Mouse (Mus musculus): ENCODE data around the gene Foxj2. TPM values are rescaled to one million over a fixed set of nuclear protein-coding genes. Genes with fewer than 3 reads are reported as not detected.
A peak's percentile ranks its signal among the peaks of the same experiment; 100 is the strongest.

Foxj2 gene
- polyA plus RNA-seq, 1 experiment from 2014 or later = 5.5 TPM

DNA sequence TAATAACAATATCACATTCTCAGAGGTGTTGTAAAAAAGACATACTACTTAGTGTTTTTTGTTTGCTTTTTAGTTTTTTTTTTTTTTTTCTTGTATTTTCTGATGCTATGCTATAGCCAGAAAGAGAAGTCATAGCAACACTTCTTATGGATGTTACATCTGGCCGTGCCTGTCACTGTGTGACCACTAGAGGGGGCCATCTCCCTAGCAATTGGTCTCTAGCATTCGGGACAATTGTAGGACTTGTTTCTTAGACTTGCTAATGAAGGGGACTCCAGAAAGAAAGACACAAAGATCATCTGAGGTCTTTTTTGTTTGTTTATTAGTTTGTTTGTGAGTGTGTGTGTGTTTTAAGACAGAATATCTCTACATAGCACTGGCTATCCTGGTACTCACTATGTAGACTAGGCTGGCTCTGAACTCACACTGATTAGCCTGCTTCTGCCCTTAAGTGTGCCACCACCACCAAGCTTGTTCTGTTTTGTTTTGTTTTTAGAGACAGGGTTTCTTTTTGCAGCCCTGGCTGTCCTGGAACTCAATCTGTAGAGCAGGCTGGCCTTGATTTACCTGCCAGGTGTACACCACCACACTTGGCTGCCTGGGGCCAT is 72.8 kb downstream of the Foxj2 start:
- 12% methylated on average over 2 of the region's 2 CpGs for WGBS
- H3K36me3 ChIP-seq (ENCODE audit: insufficient read depth, low read length) = peaks cover 19% of the 10 kb centered on the region
- DNase-seq (ENCODE audit: low spot score) = peak; percentile 84
- ATAC-seq (replicated peaks; ENCODE audit: low FRiP score, low read depth) = 0 out of 2 replicates have a peak, but pooled peaks have one; percentile 57
- H3K27me3 ChIP-seq (ENCODE audit: insufficient read depth, low read length) = no peaks in the 10 kb centered on the region
- H3K4me1 ChIP-seq (replicated peaks; ENCODE audit: insufficient read depth, low read length) = no peaks in the 10 kb centered on the region
- TF ChIP-seq CTCF (IDR thresholded peaks at IDR 0.05; ENCODE audit: low read depth) = peak; percentile 85
- no peak overlapping the region for H3K27ac ChIP-seq
- H3K9me3 ChIP-seq (replicated peaks; ENCODE audit: low read length) = no peaks in the 10 kb centered on the region
- no peak overlapping the region for H3K4me3 ChIP-seq (replicated peaks; ENCODE audit: low read depth, low read length)
- H3K9ac ChIP-seq (ENCODE audit: low read depth, low read length) = no peak overlapping the region
- H3K4me2 ChIP-seq (ENCODE audit: low read length) = no peak overlapping the region

Small RNAs within 50 kb of the gene (microRNA-seq; reads per million reads assigned to microRNA genes)
- gene Mir7231 = not detected

Other genes with a start within 250 kb of the Foxj2 start
- 3.6 TPM in 2 replicates for gene Apobec1, start 217.5 kb upstream of the Foxj2 start, polyA plus RNA-seq (2015; fragmentation: Nextera tagmentation; extraction: Ambion mirVana)
- not detected in 2 replicates for gene Gdf3, start 209.8 kb upstream of the Foxj2 start, polyA plus RNA-seq (2015; fragmentation: Nextera tagmentation; extraction: Ambion mirVana)
- gene Dppa3, start 193.5 kb upstream of the Foxj2 start, polyA plus RNA-seq (2015; fragmentation: Nextera tagmentation; extraction: Ambion mirVana) = not detected in 2 replicates
- not detected in 2 replicates for gene Nanog, start 112.4 kb upstream of the Foxj2 start, polyA plus RNA-seq (2015; fragmentation: Nextera tagmentation; extraction: Ambion mirVana)
- gene Slc2a3, start 18.3 kb upstream of the Foxj2 start, polyA plus RNA-seq (2015; fragmentation: Nextera tagmentation; extraction: Ambion mirVana) = 4.1 and 4.4 TPM in 2 replicates
- gene C3ar1, start 36.2 kb downstream of the Foxj2 start, polyA plus RNA-seq (2015; fragmentation: Nextera tagmentation; extraction: Ambion mirVana) = 2.1 and 2.3 TPM in 2 replicates
- 37.6 and 39.8 TPM in 2 replicates for gene Necap1, start 54.6 kb downstream of the Foxj2 start, polyA plus RNA-seq (2015; fragmentation: Nextera tagmentation; extraction: Ambion mirVana)
- gene Clec4a1, start 101.9 kb downstream of the Foxj2 start, polyA plus RNA-seq (2015; fragmentation: Nextera tagmentation; extraction: Ambion mirVana) = 3.0 and 3.1 TPM in 2 replicates
- 3.5 and 4.3 TPM in 2 replicates for gene Clec4a3, start 132.6 kb downstream of the Foxj2 start, polyA plus RNA-seq (2015; fragmentation: Nextera tagmentation; extraction: Ambion mirVana)
- not detected in 2 replicates for gene Clec4a4, start 170.5 kb downstream of the Foxj2 start, polyA plus RNA-seq (2015; fragmentation: Nextera tagmentation; extraction: Ambion mirVana)
- gene Clec4b1, start 230.0 kb downstream of the Foxj2 start, polyA plus RNA-seq (2015; fragmentation: Nextera tagmentation; extraction: Ambion mirVana) = 0.21 TPM in 1 of 2 replicates, not detected in the other

Measured in kidney, postnatal 0 days (tissue).